ENCODE assay signal across 26 mouse cellular contexts in genomic region chr15:100181841-100182240, GRCm38 (mm10). TPM values are rescaled to one million over a fixed set of nuclear protein-coding genes. Genes with fewer than 3 reads are reported as not detected.
DNase-seq lines count a peak whose midpoint lies in the region; ATAC-seq and TF ChIP-seq lines count a peak whose summit lies in the region.
"Had no signal": no experiment of that assay in that cellular context is flagged by ENCODE, and none has a peak within 500 bp of the region (broad histone marks: within the 10 kb centered on the region; RNA-seq: fewer than 3 reads in every experiment).

No protein-coding gene starts in this region.

- peak; percentile 7 for DNase-seq in gastrocnemius, adult 2 months
- DNase-seq in gastrocnemius, adult 18-20 months (ENCODE audit: low spot score) = no peak
- DNase-seq in adrenal gland, postnatal 14 days = no peak
- no peak for DNase-seq in hindbrain, postnatal 0 days (ENCODE audit: low spot score)
- DNase-seq in liver, embryonic 11.5 days (ENCODE audit: low spot score) = no peak
- DNase-seq: adrenal gland, postnatal 10 days; cerebellum, adult 9-10 months; gastrocnemius, postnatal 25 days; heart, adult 18-20 months; heart, postnatal 4 days; kidney, adult 18-20 months; layer of hippocampus, adult 9-11 months; liver, postnatal 0 days; right cerebral cortex, adult 18-20 months had no signal

- 86% methylated on average over 10 of the region's 10 CpGs for WGBS in hindbrain, postnatal 0 days
- 88% methylated on average over 10 of the region's 10 CpGs for WGBS in liver, embryonic 11.5 days

- no peak for TF ChIP-seq CTCF in gastrocnemius, adult 2 months (IDR thresholded peaks at IDR 0.05)
- no peak for TF ChIP-seq CTCF in hindbrain, postnatal 0 days (IDR thresholded peaks at IDR 0.05; ENCODE audit: low read depth)

- no peak overlapping the region for H3K9ac ChIP-seq in hindbrain, postnatal 0 days (replicated peaks; ENCODE audit: low read length)
- no peak overlapping the region for H3K9ac ChIP-seq in liver, embryonic 11.5 days (ENCODE audit: low read depth, low read length)
- H3K9ac ChIP-seq: forebrain, embryonic 15.5 days; hindbrain, embryonic 15.5 days; liver, postnatal 0 days; midbrain, embryonic 15.5 days; neural tube, embryonic 13.5 days; stomach, embryonic 15.5 days had no signal

- H3K9me3 ChIP-seq in hindbrain, postnatal 0 days (ENCODE audit: low read length) = no peaks in the 10 kb centered on the region
- no peaks in the 10 kb centered on the region for H3K9me3 ChIP-seq in liver, embryonic 11.5 days (ENCODE audit: control insufficient read depth, low read length)
- H3K9me3 ChIP-seq: embryonic facial prominence, embryonic 10.5 days; forebrain, embryonic 15.5 days; hindbrain, embryonic 15.5 days; limb, embryonic 10.5 days; midbrain, embryonic 15.5 days; neural tube, embryonic 13.5 days; stomach, embryonic 15.5 days had no signal

- H3K36me3 ChIP-seq in hindbrain, postnatal 0 days (ENCODE audit: insufficient read depth, low read length) = peaks cover 49% of the 10 kb centered on the region
- H3K36me3 ChIP-seq in liver, embryonic 11.5 days (ENCODE audit: control insufficient read depth, insufficient read depth, low read length) = peaks cover 19% of the 10 kb centered on the region

- peak; percentile 78 for ATAC-seq in activated CD4-positive, CD25-positive, alpha-beta regulatory T cell, adult 4 months
- peak; percentile 37 for ATAC-seq in neutrophil, adult 5-6 weeks (ENCODE audit: extremely low read depth, insufficient number of reproducible peaks, low FRiP score, poor library complexity, severe bottlenecking)
- ATAC-seq in hindbrain, postnatal 0 days = no peak
- ATAC-seq in liver, embryonic 11.5 days (replicated peaks; ENCODE audit: low FRiP score) = no peak
- ATAC-seq: forebrain, embryonic 15.5 days; liver, postnatal 0 days; lung, postnatal 0 days; midbrain, embryonic 15.5 days had no signal

- no peaks in the 10 kb centered on the region; the same call in 1 of the 2 replicates for H3K4me1 ChIP-seq in hindbrain, postnatal 0 days (ENCODE audit: insufficient read depth, low read length)
- H3K4me1 ChIP-seq in liver, embryonic 11.5 days (replicated peaks; ENCODE audit: control insufficient read depth, insufficient read depth, low read length) = no peaks in the 10 kb centered on the region
- H3K4me1 ChIP-seq: embryonic facial prominence, embryonic 10.5 days; forebrain, embryonic 15.5 days; hindbrain, embryonic 15.5 days; limb, embryonic 10.5 days; midbrain, embryonic 15.5 days; neural tube, embryonic 13.5 days; stomach, embryonic 15.5 days had no signal

- no peak overlapping the region for H3K27ac ChIP-seq in gastrocnemius, adult 2 months
- no peak overlapping the region for H3K27ac ChIP-seq in hindbrain, postnatal 0 days
- H3K27ac ChIP-seq in liver, embryonic 11.5 days (ENCODE audit: low read depth, low read length) = no peak overlapping the region
- H3K27ac ChIP-seq: embryonic facial prominence, embryonic 10.5 days; forebrain, embryonic 15.5 days; hindbrain, embryonic 15.5 days; kidney, postnatal 0 days; limb, embryonic 10.5 days; macrophage; midbrain, embryonic 15.5 days; neural tube, embryonic 13.5 days; stomach, embryonic 15.5 days had no signal

- intact Hi-C loops in gastrocnemius, adult 2 months (cut with DNase I) = no loop called here

- H3K27me3 ChIP-seq in hindbrain, postnatal 0 days (ENCODE audit: insufficient read depth, low read length) = no peaks in the 10 kb centered on the region
- H3K27me3 ChIP-seq in liver, embryonic 11.5 days (replicated peaks; ENCODE audit: control insufficient read depth, insufficient read depth, low read length) = no peaks in the 10 kb centered on the region
- H3K27me3 ChIP-seq: forebrain, embryonic 15.5 days; hindbrain, embryonic 15.5 days; midbrain, embryonic 15.5 days; neural tube, embryonic 13.5 days; stomach, embryonic 15.5 days had no signal

- H3K4me3 ChIP-seq in gastrocnemius, adult 2 months = no peak overlapping the region
- no peak overlapping the region for H3K4me3 ChIP-seq in hindbrain, postnatal 0 days (ENCODE audit: low read length)
- no peak overlapping the region for H3K4me3 ChIP-seq in liver, embryonic 11.5 days (ENCODE audit: low read depth, low read length)
- H3K4me3 ChIP-seq: embryonic facial prominence, embryonic 10.5 days; forebrain, embryonic 15.5 days; hindbrain, embryonic 15.5 days; limb, embryonic 10.5 days; midbrain, embryonic 15.5 days; neural tube, embryonic 13.5 days; stomach, embryonic 15.5 days had no signal

- no peak overlapping the region for H3K4me2 ChIP-seq in hindbrain, postnatal 0 days (ENCODE audit: low read depth, low read length)
- H3K4me2 ChIP-seq in liver, embryonic 11.5 days = no peak overlapping the region
- H3K4me2 ChIP-seq: forebrain, embryonic 15.5 days; hindbrain, embryonic 15.5 days; midbrain, embryonic 15.5 days; neural tube, embryonic 13.5 days; stomach, embryonic 15.5 days had no signal

RNA-seq across cellular contexts. Expression of gene Atf1, which starts 45.8 kb away (rescaled TPM):
- 10 to 100 TPM; 55.4 to 56.6 TPM for total RNA-seq in gastrocnemius, adult 2 months (2021)
- 10 to 100 TPM; 44.2 to 57.7 TPM for total RNA-seq in gastrocnemius, adult 18-20 months (2021)
- 10 to 100 TPM; 29.9 to 35.7 TPM for polyA plus RNA-seq in activated CD4-positive, CD25-positive, alpha-beta regulatory T cell, adult 4 months (2017; shearing (Covaris generic))
- total RNA-seq in neutrophil, adult 5-6 weeks (2017) = 81.8 and 86.3 TPM in 2 replicates
- total RNA-seq in adrenal gland, postnatal 14 days (2021) = 54.4 and 57.4 TPM in 2 replicates
- total RNA-seq in hindbrain, postnatal 0 days (2014; rRNA removed) = 5.9 and 9.8 TPM in 2 replicates
- 11.7 and 14.1 TPM in 2 replicates for polyA plus RNA-seq in hindbrain, postnatal 0 days (2015; fragmentation: Nextera tagmentation; extraction: Ambion mirVana)
- polyA plus RNA-seq in liver, embryonic 11.5 days (2014; fragmentation: Nextera tagmentation; extraction: Ambion mirVana) = 62.9 and 65.3 TPM in 2 replicates

Comparison
In these comparisons a context has a peak if more than half of its experiments do, and no peak if none do; other contexts are left out.
1. ATAC-seq: peak in activated CD4-positive, CD25-positive, alpha-beta regulatory T cell, adult 4 months (single experiment) and neutrophil, adult 5-6 weeks (single experiment); none in hindbrain, postnatal 0 days (single experiment) and liver, embryonic 11.5 days (single experiment).